Mouse (Mus musculus) megakaryocyte, embryonic 14.5 days (primary cell): ENCODE measurements around the gene Uri1. TPM values are rescaled to one million over a fixed set of nuclear protein-coding genes. Genes with fewer than 3 reads are reported as not detected.

ENCODE experiments used
- H3K27me3 ChIP-seq: replicated peaks from 2 replicates; pipeline ENCODE3; 2012; ENCODE audit warnings: inconsistent platforms
- H3K36me3 ChIP-seq: replicated peaks from 2 replicates; pipeline ENCODE3; 2012; ENCODE audit warnings: low read length, inconsistent platforms, mixed read lengths
- H3K4me1 ChIP-seq: 2 replicates; pipeline ENCODE4 v1.6.1; 2012; ENCODE audit warnings: inconsistent platforms
- H3K4me3 ChIP-seq: replicated peaks from 2 replicates; pipeline ENCODE3; 2012; ENCODE audit warnings: moderate library complexity, mild to moderate bottlenecking, inconsistent platforms
- H3K9me3 ChIP-seq: 2 replicates; pipeline ENCODE4 v1.6.1; 2012; ENCODE audit warnings: inconsistent platforms
- FLI1 ChIP-seq: IDR thresholded peaks from 2 replicates; pipeline ENCODE4 v1.6.1; 2012; ENCODE audit warnings: low read length, inconsistent platforms, mixed read lengths
- GATA1 ChIP-seq: IDR thresholded peaks from 3 replicates; pipeline ENCODE4 v1.6.1; 2012; ENCODE audit warnings: mixed read lengths, low read length, inconsistent platforms, borderline replicate concordance
- polyA plus RNA-seq: library from polyadenylated mRNA; stranded (reverse); fragments of >175 nt; gene quantifications from 2 replicates; pipeline ENCODE4 v1.2.3, GENCODE M21; 2012; ENCODE audit warnings: low replicate concordance; ENCODE audit not compliant: insufficient read depth

Uri1 gene
- polyA plus RNA-seq, 1 experiment, result 5.6 TPM

GRCm38 (mm10) chr7:37910161-37910560 lies 113.2 kb downstream of the Uri1 start:
- H3K27me3 ChIP-seq, result no peaks in the 10 kb centered on the region
- H3K36me3 ChIP-seq, result no peaks in the 10 kb centered on the region
- TF ChIP-seq GATA1, result no peak
- TF ChIP-seq FLI1, result no peak
- H3K9me3 ChIP-seq, result peaks cover 19% of the 10 kb centered on the region
- H3K4me3 ChIP-seq, result no peak overlapping the region
- no peaks in the 10 kb centered on the region for H3K4me1 ChIP-seq

Other genes starting within 250 kb of the Uri1 start
- not detected in 2 replicates for gene Zfp536, start 249.9 kb downstream of the Uri1 start, polyA plus RNA-seq
- gene Ccne1, start 84.0 kb upstream of the Uri1 start, polyA plus RNA-seq, result 5.8 and 5.9 TPM in 2 replicates
- gene 1600014C10Rik, start 159.7 kb upstream of the Uri1 start, polyA plus RNA-seq, result 2.2 and 22.1 TPM in 2 replicates
- gene Plekhf1, start 204.5 kb upstream of the Uri1 start, polyA plus RNA-seq, result 0.97 and 2.8 TPM in 2 replicates
- gene Pop4, start 247.9 kb upstream of the Uri1 start, polyA plus RNA-seq, result 2.6 and 5.5 TPM in 2 replicates